Comparison of ENCODE assay signal across 13 mouse cellular contexts in the genomic region with DNA sequence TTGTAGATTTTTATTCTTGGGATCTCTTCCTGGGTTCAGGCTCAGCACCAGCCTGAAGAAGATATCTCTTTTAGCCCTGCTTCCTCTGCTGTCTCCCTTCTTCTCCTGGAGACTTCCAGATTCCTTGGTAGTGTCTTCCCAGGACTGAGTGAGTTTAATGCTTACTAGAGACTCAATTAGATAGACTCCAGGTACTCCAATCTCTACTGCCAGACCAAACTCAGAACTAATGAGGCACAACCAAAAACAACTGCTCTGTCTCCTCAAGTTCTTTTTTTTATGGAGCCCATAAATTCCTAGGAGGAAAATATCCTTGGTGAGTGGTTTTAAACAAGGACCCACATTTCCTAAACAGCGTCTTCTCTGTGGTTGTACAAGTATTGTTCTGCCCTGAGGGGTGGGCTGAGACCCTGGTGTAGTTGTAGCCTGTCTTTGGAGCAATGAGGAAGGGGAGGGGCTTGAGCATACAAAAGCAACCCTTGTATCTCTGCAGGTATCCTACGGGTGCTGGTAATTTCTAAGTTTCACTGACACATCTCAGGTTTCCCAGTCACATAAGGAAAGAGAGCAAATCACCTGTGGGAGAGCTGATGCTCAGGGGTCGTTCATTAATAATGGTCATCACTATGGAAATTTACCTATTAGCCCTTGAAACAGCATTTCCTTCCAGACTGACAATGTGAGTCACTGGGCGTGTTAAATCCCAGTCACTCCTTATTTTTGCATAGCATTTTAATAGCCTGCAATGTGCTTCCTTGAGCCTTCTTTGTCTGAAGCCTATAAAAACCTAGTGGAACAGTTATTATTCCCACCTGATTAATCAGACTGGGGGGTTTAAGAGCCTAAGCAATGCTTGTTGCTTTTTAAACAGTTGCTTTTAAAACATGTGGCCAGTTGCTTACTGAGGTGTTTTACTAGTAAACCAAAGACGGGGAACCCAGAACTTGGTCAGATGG.
"Had no signal": no experiment of that assay in that cellular context is flagged by ENCODE, and none has a peak within 500 bp of the region (broad histone marks: within the 10 kb centered on the region; RNA-seq: fewer than 3 reads in every experiment).

No protein-coding gene starts in this region.

- H3K27me3 ChIP-seq: intestine, embryonic 15.5 days; midbrain, embryonic 13.5 days; neural tube, embryonic 12.5 days had no signal

- H3K4me2 ChIP-seq: intestine, embryonic 15.5 days; midbrain, embryonic 13.5 days; neural tube, embryonic 12.5 days had no signal

- ATAC-seq: intestine, embryonic 15.5 days; lung, postnatal 0 days; midbrain, embryonic 13.5 days had no signal

- H3K27ac ChIP-seq: intestine, embryonic 15.5 days; layer of hippocampus, adult 2 months; liver, embryonic 14.5 days; midbrain, embryonic 13.5 days; neural tube, embryonic 12.5 days; stomach, postnatal 0 days had no signal

- H3K9ac ChIP-seq: intestine, embryonic 15.5 days; liver, embryonic 14.5 days; midbrain, embryonic 13.5 days; neural tube, embryonic 12.5 days had no signal

- DNase-seq: kidney, adult 9 months; kidney, postnatal 4 days; left cerebral cortex, postnatal 4 days; lung, adult 2 months; lung, postnatal 36 days; thymus, postnatal 4 days had no signal

- H3K4me3 ChIP-seq: intestine, embryonic 15.5 days; layer of hippocampus, adult 2 months; midbrain, embryonic 13.5 days; neural tube, embryonic 12.5 days had no signal

- H3K4me1 ChIP-seq: intestine, embryonic 15.5 days; midbrain, embryonic 13.5 days; neural tube, embryonic 12.5 days had no signal

- H3K36me3 ChIP-seq: intestine, embryonic 15.5 days; midbrain, embryonic 13.5 days; neural tube, embryonic 12.5 days had no signal

- H3K9me3 ChIP-seq: intestine, embryonic 15.5 days; midbrain, embryonic 13.5 days; neural tube, embryonic 12.5 days had no signal
